Mouse (Mus musculus): ENCODE results near the gene Gm45140. TPM values are rescaled to one million over a fixed set of nuclear protein-coding genes. Genes with fewer than 3 reads are reported as not detected.

Gm45140 gene
- total and polyA plus RNA-seq, 3 experiments: 4.3 to 25.7 (median 13.0) TPM

DNA sequence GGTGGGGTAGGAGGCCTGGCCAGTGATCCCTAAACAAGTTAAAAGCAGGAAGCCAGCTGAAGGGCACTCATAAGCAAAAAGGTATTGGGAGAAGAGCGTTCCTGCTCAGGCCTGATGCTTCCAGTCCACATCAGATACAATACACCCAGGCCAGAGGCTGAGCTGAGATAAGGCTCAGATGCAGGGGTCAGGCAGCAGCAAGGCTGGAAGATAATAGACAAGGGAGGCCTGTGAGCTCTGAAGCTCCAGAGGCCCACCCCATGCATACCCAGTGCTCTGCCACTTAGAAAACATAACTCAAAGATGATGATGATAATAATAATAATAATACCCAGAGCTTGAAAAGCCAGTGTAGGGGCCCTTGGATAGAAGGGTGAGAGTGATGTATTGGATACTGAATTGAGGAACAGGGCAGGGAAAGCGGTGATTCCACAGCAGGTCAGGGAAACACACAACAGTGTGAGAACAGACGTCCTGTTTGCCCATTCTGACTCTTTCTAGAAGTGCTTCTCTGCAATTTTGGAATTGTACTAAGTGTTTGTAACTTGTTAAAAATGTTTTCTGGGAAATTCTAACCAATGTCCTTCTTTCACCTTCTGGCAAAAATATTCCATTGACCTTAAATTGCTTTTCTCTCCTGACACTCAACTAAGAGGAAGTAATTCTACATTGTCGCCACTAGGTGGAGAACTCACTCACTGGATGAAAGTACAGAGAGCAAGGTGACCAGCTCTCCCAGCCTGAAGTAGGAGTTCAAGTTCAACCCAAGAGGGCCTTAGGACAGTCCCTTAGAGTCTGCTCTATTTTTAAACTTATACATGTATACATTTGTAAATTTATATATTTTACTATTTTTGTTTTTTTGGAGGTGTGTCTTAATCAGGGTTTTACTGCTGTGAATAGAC lies 72.0 kb downstream of the Gm45140 start:
- dilution Hi-C loops (cut with MboI; ENCODE audit: extremely low pct_ligation_motif_present, extremely low pct_unique_long_range_greater_than_20kb, low sequenced_read_pairs) (no loop called here), in situ Hi-C loops (cut with MboI; ENCODE audit: low pct_ligation_motif_present, low pct_unique_long_range_greater_than_20kb, low sequenced_read_pairs) (no loop called here)
- Histone ChIP-seq H3K4me3 (replicated peaks in 1 of 3; ENCODE audit: low read depth in 2 of 3, low read length in 2 of 3, poor library complexity in 1 of 3) (no peak overlapping the region), H3K9ac (ENCODE audit: insufficient read depth, low read depth) (no peak overlapping the region), H3K4me2 (ENCODE audit: insufficient read depth, low read depth, poor library complexity, severe bottlenecking) (no peak overlapping the region), H3K79me2 (replicated peaks; ENCODE audit: control insufficient read depth, extremely low read depth, insufficient read depth, poor library complexity, severe bottlenecking) (no peaks in the 10 kb centered on the region), H3K4me1 (ENCODE audit: control insufficient read depth in 1 of 2, insufficient read depth in 2 of 2) (no peaks in the 10 kb centered on the region), H3K27ac (ENCODE audit: insufficient read depth, low read depth) (no peak overlapping the region), H3K9me3 (replicated peaks; ENCODE audit: low read length) (no peaks in the 10 kb centered on the region), H3K27me3 (replicated peaks) (peaks cover under 1% of the 10 kb centered on the region), H3K36me3 (replicated peaks in 1 of 2; ENCODE audit: control insufficient read depth in 1 of 2, insufficient read depth in 1 of 2, low read length in 1 of 2) (no peaks in the 10 kb centered on the region)
- DNase-seq (ENCODE audit: extremely low read depth): peak; percentile 45
- TF ChIP-seq ZC3H11A (IDR thresholded peaks at IDR 0.05; ENCODE audit: low read depth, low read length): no peak
- no peak for TF ChIP-seq E2F4 (IDR thresholded peaks at IDR 0.05; ENCODE audit: insufficient replicate concordance, low read depth, low read length)
- no peak for TF ChIP-seq ZMIZ1 (IDR thresholded peaks at IDR 0.05; ENCODE audit: low read depth, low read length)
- TF ChIP-seq JUND (conservative IDR thresholded peaks at IDR 0.05; ENCODE audit: low read depth, low read length): no peak
- TF ChIP-seq MXI1 (IDR thresholded peaks at IDR 0.05; ENCODE audit: low read depth, low read length): no peak
- 0 out of 2 replicates have a peak, but pooled peaks have one; percentile 26 for TF ChIP-seq TBP (conservative IDR thresholded peaks at IDR 0.05; ENCODE audit: low read depth, low read length)
- TF ChIP-seq CTCF (conservative IDR thresholded peaks at IDR 0.05 in 1 of 2, IDR thresholded peaks at IDR 0.05 in 1 of 2; ENCODE audit: low read depth in 2 of 2, low read length in 2 of 2): peak; percentile 46 to 83
- no peak for TF ChIP-seq UBTF (IDR thresholded peaks at IDR 0.05; ENCODE audit: low read depth, low read length)
- no peak for TF ChIP-seq ZNF384 (IDR thresholded peaks at IDR 0.05; ENCODE audit: low read depth, low read length)
- TF ChIP-seq SMC3 (IDR thresholded peaks at IDR 0.05; ENCODE audit: low read depth, low read length): peak; percentile 69
- no peak for TF ChIP-seq PAX5 (IDR thresholded peaks at IDR 0.05; ENCODE audit: low read length)
- TF ChIP-seq POLR2A (IDR thresholded peaks at IDR 0.05; ENCODE audit: low read depth, low read length): no peak
- peak; percentile 81 for TF ChIP-seq RAD21 (IDR thresholded peaks at IDR 0.05; ENCODE audit: low read depth, low read length)

DNA sequence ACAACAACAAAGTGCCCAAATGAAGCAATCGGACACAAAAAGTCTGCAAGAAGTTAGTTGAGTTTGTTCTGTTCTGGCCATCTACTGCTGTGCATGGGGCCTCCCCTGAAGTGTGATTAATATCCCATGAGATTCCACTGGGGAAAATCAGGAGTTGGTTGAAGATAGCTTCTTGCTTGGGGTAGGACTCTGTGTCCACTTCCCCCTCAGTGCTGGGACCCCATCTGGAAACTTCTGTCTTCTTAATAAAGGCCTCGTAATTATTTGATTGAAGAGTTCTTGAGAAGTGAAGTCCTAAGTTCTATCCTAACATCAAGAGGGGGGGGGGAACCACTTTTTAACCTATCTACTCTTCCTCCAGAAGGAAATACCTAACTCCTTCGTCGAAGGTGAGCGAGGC lies 73.4 kb downstream of the Gm45140 start:
- no peak for DNase-seq (ENCODE audit: extremely low read depth)
- H3K4me1 ChIP-seq (ENCODE audit: control insufficient read depth in 1 of 2, insufficient read depth in 2 of 2): no peaks in the 10 kb centered on the region
- no peak overlapping the region for H3K4me2 ChIP-seq (ENCODE audit: insufficient read depth, low read depth, poor library complexity, severe bottlenecking)
- no peak overlapping the region for H3K27ac ChIP-seq (ENCODE audit: insufficient read depth, low read depth)
- no peaks in the 10 kb centered on the region for H3K9me3 ChIP-seq (replicated peaks; ENCODE audit: low read length)
- H3K36me3 ChIP-seq (replicated peaks in 1 of 2; ENCODE audit: control insufficient read depth in 1 of 2, insufficient read depth in 1 of 2, low read length in 1 of 2): no peaks in the 10 kb centered on the region
- in situ Hi-C loops (cut with MboI; ENCODE audit: low pct_ligation_motif_present, low pct_unique_long_range_greater_than_20kb, low sequenced_read_pairs): no loop called here
- no peaks in the 10 kb centered on the region for H3K79me2 ChIP-seq (replicated peaks; ENCODE audit: control insufficient read depth, extremely low read depth, insufficient read depth, poor library complexity, severe bottlenecking)
- H3K9ac ChIP-seq (ENCODE audit: insufficient read depth, low read depth): no peak overlapping the region
- TF ChIP-seq SMC3 (IDR thresholded peaks at IDR 0.05; ENCODE audit: low read depth, low read length) (no peak), ELF1 (IDR thresholded peaks at IDR 0.05; ENCODE audit: low read depth, low read length) (no peak), PAX5 (IDR thresholded peaks at IDR 0.05; ENCODE audit: low read length) (no peak), MAFK (IDR thresholded peaks at IDR 0.05; ENCODE audit: insufficient replicate concordance, low read length) (no peak)
- dilution Hi-C loops (cut with MboI; ENCODE audit: extremely low pct_ligation_motif_present, extremely low pct_unique_long_range_greater_than_20kb, low sequenced_read_pairs): no loop called here
- peaks cover 1% of the 10 kb centered on the region for H3K27me3 ChIP-seq (replicated peaks)
- no peak overlapping the region for H3K4me3 ChIP-seq (replicated peaks in 1 of 3; ENCODE audit: low read depth in 2 of 3, low read length in 2 of 3, poor library complexity in 1 of 3)

Measured in CH12.LX (cell line).